Mouse (Mus musculus): Measurements from ENCODE around the gene Nkg7. TPM values are rescaled to one million over a fixed set of nuclear protein-coding genes. Genes with fewer than 3 reads are reported as not detected.
"Not testable (repeated sequence)": the region's sequence is repeated elsewhere in the genome, so short reads cannot be mapped to it uniquely, and the experiment has no call there.

Gene Nkg7
- 0.25 and 0.27 TPM in 2 replicates for polyA plus RNA-seq (2012; rRNA removed)

DNA sequence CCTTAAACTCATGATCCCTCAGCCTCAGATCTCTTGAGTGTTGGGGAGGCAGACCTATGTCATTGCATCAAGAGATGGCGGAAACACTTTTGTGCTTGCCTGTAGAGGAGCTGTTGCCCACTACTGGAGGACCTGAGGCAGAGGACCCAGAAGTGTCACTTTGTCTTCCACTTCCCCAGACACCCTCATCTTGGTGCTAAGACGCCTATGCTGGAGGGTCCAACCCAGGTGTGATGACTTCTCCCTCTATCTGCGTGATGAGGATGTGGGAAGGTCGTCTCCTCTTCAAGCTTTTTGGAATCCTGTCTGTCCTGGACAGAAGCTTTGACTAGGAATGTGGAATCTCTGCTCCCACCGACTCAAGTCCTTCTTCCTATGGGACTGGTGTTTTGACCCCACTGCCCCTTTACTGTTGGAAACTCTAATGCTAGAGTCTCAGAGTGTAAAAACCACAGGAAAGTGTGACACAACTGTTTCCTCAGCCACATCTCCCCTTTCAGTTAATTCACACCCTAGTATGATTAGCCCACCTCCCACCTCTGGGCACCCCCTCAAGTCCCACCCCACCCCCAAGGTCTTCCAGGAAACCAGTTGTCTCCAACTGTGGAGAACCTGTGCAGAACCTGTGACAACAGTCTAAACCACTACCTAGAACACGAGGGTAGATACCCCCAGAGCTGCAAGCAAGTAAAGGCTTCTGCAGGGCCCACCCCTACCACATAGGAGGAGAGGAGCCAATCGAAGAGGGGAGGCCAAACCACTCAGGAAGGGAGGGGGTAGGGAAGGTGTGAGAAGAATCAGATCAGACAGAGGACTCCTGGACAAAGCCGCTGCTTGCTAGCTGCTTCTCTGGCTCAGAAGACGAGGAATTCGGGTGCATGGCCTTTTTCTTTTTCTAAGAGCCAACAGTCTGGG, at the start of gene Nkg7:
TSS of gene Nkg7 (plus strand) at position 733 of the 915 bp plus-strand sequence.
- H3K4me3 ChIP-seq (replicated peaks; ENCODE audit: insufficient read depth, low read depth, low read length): no peak within 1 kb of the TSS
- 66% methylated on average over 10 of the region's 10 CpGs for WGBS
- H3K27ac ChIP-seq (ENCODE audit: insufficient read depth, low read length): no peak within 1 kb of the TSS
- DNase-seq: no peak
- TF ChIP-seq POLR2A (IDR thresholded peaks at IDR 0.05; ENCODE audit: borderline replicate concordance, insufficient read depth, low read length) (no peak), CTCF (IDR thresholded peaks at IDR 0.05; ENCODE audit: borderline replicate concordance, insufficient read depth, low read depth, low read length) (no peak)
- H3K27me3 ChIP-seq (ENCODE audit: control insufficient read depth, insufficient read depth, low read length): no peaks in the 10 kb centered on the region
- no peaks in the 10 kb centered on the region for H3K4me1 ChIP-seq (ENCODE audit: control insufficient read depth, insufficient read depth, low read length)

DNA sequence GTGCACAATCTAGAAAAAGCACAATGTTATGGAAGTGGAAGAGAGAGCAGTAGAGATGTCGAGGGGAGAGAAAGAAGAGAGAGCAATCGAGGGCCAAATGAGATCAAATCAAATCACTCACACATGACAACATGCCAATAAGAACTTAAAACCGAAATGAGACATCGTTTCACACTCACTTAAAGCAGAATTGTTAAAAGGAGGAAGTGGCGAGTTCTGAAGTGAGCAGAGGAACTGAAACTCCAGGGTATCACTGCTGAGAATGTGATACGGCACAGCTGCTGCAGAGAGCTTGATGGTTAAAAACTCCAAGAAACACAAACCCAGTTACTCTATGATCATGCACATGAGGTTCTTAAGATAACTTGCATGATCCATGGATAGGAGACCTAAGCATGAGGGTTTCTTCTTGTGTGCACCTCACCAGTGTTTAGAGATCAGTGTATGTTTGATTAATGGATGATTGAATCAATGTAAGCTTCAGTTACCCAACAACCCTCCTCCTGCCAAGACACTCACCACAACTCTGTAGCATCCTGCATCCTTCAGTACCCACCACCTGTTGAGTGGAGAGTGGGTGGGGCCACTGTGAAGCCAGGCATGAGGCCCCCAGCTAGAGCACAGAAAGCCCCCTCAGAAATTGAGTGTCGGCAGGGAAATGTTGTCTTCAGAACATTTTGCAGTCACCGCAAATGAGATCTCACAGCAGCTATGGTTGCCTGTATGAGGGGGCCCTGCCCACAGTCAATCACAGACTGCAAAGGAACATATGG, 44.3 kb upstream of the Nkg7 start:
- WGBS: 76% methylated on average over 8 of the region's 8 CpGs
- TF ChIP-seq CTCF (IDR thresholded peaks at IDR 0.05; ENCODE audit: borderline replicate concordance, insufficient read depth, low read depth, low read length) (no peak), POLR2A (IDR thresholded peaks at IDR 0.05; ENCODE audit: borderline replicate concordance, insufficient read depth, low read length) (no peak)
- Histone ChIP-seq H3K27ac (ENCODE audit: insufficient read depth, low read length) (no peak overlapping the region), H3K27me3 (ENCODE audit: control insufficient read depth, insufficient read depth, low read length) (no peaks in the 10 kb centered on the region), H3K4me3 (replicated peaks; ENCODE audit: insufficient read depth, low read depth, low read length) (no peak overlapping the region), H3K4me1 (ENCODE audit: control insufficient read depth, insufficient read depth, low read length) (no peaks in the 10 kb centered on the region)
- no peak for DNase-seq

DNA sequence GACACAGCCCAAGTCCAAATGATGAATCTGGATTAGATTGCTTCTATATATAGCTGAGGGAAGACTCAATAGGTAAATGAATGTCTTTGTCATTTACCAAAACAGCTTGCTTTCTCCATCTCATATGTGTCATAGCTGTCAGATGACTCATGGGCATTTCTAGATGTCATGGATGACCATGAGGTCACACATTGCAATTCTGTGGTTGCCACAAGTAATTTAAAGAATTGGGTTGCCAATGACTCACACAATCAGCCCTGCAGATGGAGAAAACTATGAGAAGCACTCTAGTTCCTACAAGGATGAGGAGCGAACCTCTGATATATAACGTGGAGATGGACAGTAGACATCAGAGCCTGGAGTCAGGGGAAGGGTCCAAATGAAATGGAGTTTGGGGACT, 37.4 kb upstream of the Nkg7 start:
- DNase-seq: no peak
- Histone ChIP-seq H3K4me1 (ENCODE audit: control insufficient read depth, insufficient read depth, low read length) (no peaks in the 10 kb centered on the region), H3K27ac (ENCODE audit: insufficient read depth, low read length) (no peak overlapping the region), H3K27me3 (ENCODE audit: control insufficient read depth, insufficient read depth, low read length) (no peaks in the 10 kb centered on the region), H3K4me3 (replicated peaks; ENCODE audit: insufficient read depth, low read depth, low read length) (no peak overlapping the region)
- 83% methylated on average over 2 of the region's 2 CpGs for WGBS
- TF ChIP-seq CTCF (IDR thresholded peaks at IDR 0.05; ENCODE audit: borderline replicate concordance, insufficient read depth, low read depth, low read length): no peak
- no peak for TF ChIP-seq POLR2A (IDR thresholded peaks at IDR 0.05; ENCODE audit: borderline replicate concordance, insufficient read depth, low read length)

DNA sequence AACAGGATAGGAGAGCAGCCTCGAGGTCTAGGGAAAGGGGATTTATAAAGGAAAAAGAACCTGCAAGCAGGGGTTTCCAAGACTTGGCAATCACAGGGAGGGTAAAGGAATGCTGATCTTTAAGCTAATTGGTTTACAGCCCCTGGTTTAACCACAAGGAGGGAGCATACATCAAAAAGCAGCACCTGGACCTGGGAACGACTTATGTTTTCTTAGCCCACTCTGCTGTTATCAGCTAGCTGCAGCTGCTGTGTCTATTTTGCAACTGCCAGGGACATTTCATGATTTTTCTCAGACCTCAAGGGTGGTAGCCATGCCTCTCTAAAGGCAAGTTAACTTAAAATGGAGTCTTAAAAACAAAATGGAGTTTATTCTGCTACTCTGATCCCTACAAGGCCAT, 34.2 kb upstream of the Nkg7 start:
- no peak for TF ChIP-seq CTCF (IDR thresholded peaks at IDR 0.05; ENCODE audit: borderline replicate concordance, insufficient read depth, low read depth, low read length)
- no peak for TF ChIP-seq POLR2A (IDR thresholded peaks at IDR 0.05; ENCODE audit: borderline replicate concordance, insufficient read depth, low read length)
- Histone ChIP-seq H3K27me3 (ENCODE audit: control insufficient read depth, insufficient read depth, low read length) (no peaks in the 10 kb centered on the region), H3K4me1 (ENCODE audit: control insufficient read depth, insufficient read depth, low read length) (no peaks in the 10 kb centered on the region), H3K27ac (ENCODE audit: insufficient read depth, low read length) (no peak overlapping the region), H3K4me3 (replicated peaks; ENCODE audit: insufficient read depth, low read depth, low read length) (no peak overlapping the region)
- 40% methylated on average over 2 of the region's 2 CpGs for WGBS
- no peak for DNase-seq

DNA sequence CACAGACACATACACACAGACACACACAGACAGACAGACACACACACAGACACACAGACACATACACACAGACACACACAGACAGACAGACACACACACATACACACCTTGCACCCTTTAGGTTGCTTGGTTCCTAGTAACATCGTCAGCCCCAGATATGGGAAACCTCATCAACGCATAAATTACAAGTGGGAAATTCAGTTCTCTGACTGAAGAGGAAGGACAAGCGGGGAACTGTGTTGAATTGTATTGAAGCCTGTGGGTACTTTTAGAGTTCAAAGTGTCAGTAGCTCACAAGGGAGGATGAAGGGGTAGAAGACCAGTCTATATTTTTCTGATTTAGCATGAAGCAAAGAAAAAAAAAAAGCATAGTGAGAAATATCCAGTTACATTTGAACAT, 29.3 kb upstream of the Nkg7 start:
- no peaks in the 10 kb centered on the region for H3K27me3 ChIP-seq (ENCODE audit: control insufficient read depth, insufficient read depth, low read length)
- WGBS: 79% methylated on average over 3 of the region's 3 CpGs
- no peak for DNase-seq
- no peaks in the 10 kb centered on the region for H3K4me1 ChIP-seq (ENCODE audit: control insufficient read depth, insufficient read depth, low read length)
- no peak overlapping the region for H3K4me3 ChIP-seq (replicated peaks; ENCODE audit: insufficient read depth, low read depth, low read length)
- TF ChIP-seq POLR2A (IDR thresholded peaks at IDR 0.05; ENCODE audit: borderline replicate concordance, insufficient read depth, low read length): no peak
- no peak for TF ChIP-seq CTCF (IDR thresholded peaks at IDR 0.05; ENCODE audit: borderline replicate concordance, insufficient read depth, low read depth, low read length)
- H3K27ac ChIP-seq (ENCODE audit: insufficient read depth, low read length): no peak overlapping the region

DNA sequence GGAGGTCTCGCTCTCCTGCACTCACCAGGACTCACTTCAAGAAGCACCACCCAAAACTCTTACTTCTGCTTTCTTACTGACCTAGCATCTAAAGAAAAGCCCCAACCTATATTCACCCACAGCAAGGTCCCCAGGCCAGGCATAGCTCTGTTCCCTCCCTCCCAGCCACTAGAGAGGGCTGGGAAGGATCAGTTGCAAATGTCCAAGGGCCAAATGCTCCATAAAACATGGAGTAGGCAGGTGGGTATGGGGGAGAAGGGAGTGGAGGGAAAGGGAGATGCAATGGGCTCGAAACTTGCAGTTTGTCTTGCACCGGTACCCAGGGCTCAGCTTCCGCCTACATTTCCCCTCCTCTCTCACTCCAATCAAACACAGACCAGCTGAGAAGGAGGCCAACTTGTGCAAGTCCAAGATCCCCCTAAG, 28.7 kb upstream of the Nkg7 start, which contains the start of gene Siglecg:
TSS of gene Siglecg (plus strand) at position 74 of the 423 bp plus-strand sequence.
- H3K27ac ChIP-seq (ENCODE audit: insufficient read depth, low read length): no peak within 1 kb of the TSS
- H3K27me3 ChIP-seq (ENCODE audit: control insufficient read depth, insufficient read depth, low read length): no peaks in the 10 kb centered on the region
- no peak for DNase-seq
- no peak for TF ChIP-seq POLR2A (IDR thresholded peaks at IDR 0.05; ENCODE audit: borderline replicate concordance, insufficient read depth, low read length)
- no peaks in the 10 kb centered on the region for H3K4me1 ChIP-seq (ENCODE audit: control insufficient read depth, insufficient read depth, low read length)
- H3K4me3 ChIP-seq (replicated peaks; ENCODE audit: insufficient read depth, low read depth, low read length): no peak within 1 kb of the TSS
- WGBS: 77% methylated on average over 4 of the region's 4 CpGs

DNA sequence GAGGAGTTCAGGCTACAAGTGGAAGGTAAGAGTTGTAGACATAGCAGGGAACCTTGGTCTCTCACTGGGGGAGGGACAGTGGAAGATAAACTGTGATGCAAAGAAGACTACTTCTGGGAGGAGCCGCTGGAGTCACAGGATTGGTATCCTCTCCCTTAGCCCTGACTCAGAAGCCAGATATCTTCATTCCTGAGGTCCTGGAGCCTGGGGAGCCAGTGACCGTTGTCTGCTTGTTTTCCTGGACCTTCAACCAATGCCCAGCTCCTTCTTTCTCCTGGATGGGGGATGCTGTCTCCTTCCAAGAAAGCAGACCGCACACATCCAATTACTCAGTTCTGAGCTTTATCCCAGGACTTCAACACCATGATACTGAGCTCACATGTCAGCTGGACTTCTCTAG, 27.8 kb upstream of the Nkg7 start:
- 88% methylated on average over 3 of the region's 3 CpGs for WGBS

DNA sequence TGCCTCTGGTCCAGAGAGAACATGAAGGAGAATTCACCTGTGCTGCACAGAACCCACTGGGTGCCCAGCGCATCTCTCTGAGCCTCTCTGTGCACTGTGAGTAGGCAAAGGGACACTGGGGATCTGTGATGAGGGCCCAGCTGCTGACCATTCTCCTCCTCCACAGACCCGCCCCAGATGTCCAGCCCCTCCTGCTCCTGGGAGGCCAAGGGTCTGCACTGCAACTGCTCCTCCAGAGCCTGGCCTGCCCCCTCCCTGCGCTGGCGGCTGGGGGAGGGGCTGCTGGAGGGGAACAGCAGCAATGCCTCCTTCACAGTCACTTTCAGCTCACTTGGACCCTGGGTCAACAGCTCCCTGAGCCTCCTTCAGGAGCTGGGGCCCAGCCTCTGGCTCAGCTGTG, 25.1 kb upstream of the Nkg7 start:
- H3K4me3 ChIP-seq (replicated peaks; ENCODE audit: insufficient read depth, low read depth, low read length); H3K27ac ChIP-seq (ENCODE audit: insufficient read depth, low read length); H3K4me1 ChIP-seq (ENCODE audit: control insufficient read depth, insufficient read depth, low read length); DNase-seq; H3K27me3 ChIP-seq (ENCODE audit: control insufficient read depth, insufficient read depth, low read length): not testable (repeated sequence)
- 29% methylated on average over 4 of the region's 4 CpGs for WGBS

More for the DNA sequence above, 27.8 kb upstream of the Nkg7 start:
- H3K4me1 ChIP-seq (ENCODE audit: control insufficient read depth, insufficient read depth, low read length): no peaks in the 10 kb centered on the region
- no peak overlapping the region for H3K27ac ChIP-seq (ENCODE audit: insufficient read depth, low read length)
- no peak overlapping the region for H3K4me3 ChIP-seq (replicated peaks; ENCODE audit: insufficient read depth, low read depth, low read length)
- no peak for TF ChIP-seq POLR2A (IDR thresholded peaks at IDR 0.05; ENCODE audit: borderline replicate concordance, insufficient read depth, low read length)
- no peak for TF ChIP-seq CTCF (IDR thresholded peaks at IDR 0.05; ENCODE audit: borderline replicate concordance, insufficient read depth, low read depth, low read length)
- no peak for DNase-seq
- no peaks in the 10 kb centered on the region for H3K27me3 ChIP-seq (ENCODE audit: control insufficient read depth, insufficient read depth, low read length)

Measured in cerebellum, adult 2 months (tissue).